Mouse (Mus musculus): ENCODE measurements around the gene Cr2. TPM values are rescaled to one million over a fixed set of nuclear protein-coding genes. Genes with fewer than 3 reads are reported as not detected.
A peak's percentile ranks its signal among the peaks of the same experiment; 100 is the strongest.
"Not testable (repeated sequence)": the region's sequence is repeated elsewhere in the genome, so short reads cannot be mapped to it uniquely, and the experiment has no call there.

The Cr2 gene
- total and polyA plus RNA-seq, 3 experiments: 0.08 TPM; not detected in 2

DNA sequence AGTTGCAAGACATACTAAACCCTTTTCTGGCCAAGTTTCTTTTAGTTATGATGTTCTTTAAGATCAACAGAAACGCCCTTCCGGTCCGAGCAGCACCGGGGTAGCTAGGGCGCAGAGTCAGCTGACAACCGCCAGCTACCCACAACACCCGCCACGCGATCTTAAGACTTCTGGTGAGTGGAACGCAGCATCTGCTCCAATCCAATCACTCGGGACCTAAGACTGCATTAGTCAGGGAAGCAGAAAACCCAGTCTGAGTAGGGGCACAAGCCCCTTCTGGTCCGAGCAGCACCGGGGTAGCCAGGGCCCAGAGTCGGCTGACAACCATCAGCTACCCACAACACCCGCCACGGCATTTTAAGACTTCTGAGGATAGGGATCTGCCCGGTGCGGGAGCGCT lies 36.3 kb upstream of the Cr2 start:
- H3K27ac ChIP-seq (ENCODE audit: control insufficient read depth, low read depth, low read length); H3K36me3 ChIP-seq (ENCODE audit: control insufficient read depth in 1 of 2, insufficient read depth in 2 of 2, low read length in 2 of 2); H3K9me3 ChIP-seq (replicated peaks; ENCODE audit: insufficient read depth, low read length); DNase-seq (ENCODE audit: low read depth, low spot score); H3K79me2 ChIP-seq (ENCODE audit: control insufficient read depth, insufficient read depth, low read length, poor library complexity); H3K9ac ChIP-seq (ENCODE audit: control insufficient read depth, low read depth, low read length, poor library complexity, severe bottlenecking); H3K4me1 ChIP-seq (ENCODE audit: control insufficient read depth in 1 of 2, insufficient read depth in 2 of 2, low read length in 2 of 2); H3K27me3 ChIP-seq (ENCODE audit: control insufficient read depth in 1 of 2, insufficient read depth in 2 of 2, low read length in 2 of 2); H3K4me3 ChIP-seq (ENCODE audit: control insufficient read depth in 1 of 2, insufficient read depth in 1 of 2, low read depth in 2 of 2, low read length in 2 of 2): not testable (repeated sequence)

GRCm38 (mm10) chr1:195184746-195185145 lies 8.2 kb upstream of the Cr2 start:
- H3K4me1 ChIP-seq (ENCODE audit: control insufficient read depth in 1 of 2, insufficient read depth in 2 of 2, low read length in 2 of 2): no peaks in the 10 kb centered on the region
- H3K36me3 ChIP-seq (ENCODE audit: control insufficient read depth in 1 of 2, insufficient read depth in 2 of 2, low read length in 2 of 2): no peaks in the 10 kb centered on the region
- TF ChIP-seq EP300 (IDR thresholded peaks at IDR 0.05; ENCODE audit: low read depth in 1 of 2, low read length in 2 of 2): no peak
- no peak for TF ChIP-seq NRF1 (IDR thresholded peaks at IDR 0.05; ENCODE audit: insufficient read depth, low read depth, low read length, poor library complexity, severe bottlenecking)
- no peak for TF ChIP-seq ZMIZ1 (IDR thresholded peaks at IDR 0.05; ENCODE audit: low read depth, low read length)
- TF ChIP-seq ELF1 (IDR thresholded peaks at IDR 0.05; ENCODE audit: low read depth, low read length): no peak
- TF ChIP-seq MEF2A (IDR thresholded peaks at IDR 0.05; ENCODE audit: extremely low read depth, insufficient replicate concordance, low read depth, low read length, poor library complexity, severe bottlenecking): no peak
- no peak for TF ChIP-seq ZC3H11A (IDR thresholded peaks at IDR 0.05; ENCODE audit: low read depth, low read length)
- no peak for TF ChIP-seq TBP (IDR thresholded peaks at IDR 0.05; ENCODE audit: low read depth, low read length)
- TF ChIP-seq MYB (IDR thresholded peaks at IDR 0.05; ENCODE audit: low read depth, low read length): no peak
- TF ChIP-seq ZNF384 (IDR thresholded peaks at IDR 0.05; ENCODE audit: low read depth, low read length): no peak
- TF ChIP-seq CTCF (IDR thresholded peaks at IDR 0.05 in 2 of 3, conservative IDR thresholded peaks at IDR 0.05 in 1 of 3; ENCODE audit: control insufficient read depth in 1 of 3, insufficient read depth in 1 of 3, low read depth in 2 of 3, low read length in 3 of 3, poor library complexity in 1 of 3, severe bottlenecking in 1 of 3): no peak
- no peak overlapping the region for H3K4me3 ChIP-seq (ENCODE audit: control insufficient read depth in 1 of 2, insufficient read depth in 1 of 2, low read depth in 2 of 2, low read length in 2 of 2)
- H3K27me3 ChIP-seq (ENCODE audit: control insufficient read depth in 1 of 2, insufficient read depth in 2 of 2, low read length in 2 of 2): peaks cover 0 to 11% of the 10 kb centered on the region in 2 experiments; a peak in 2 of 4 replicates
- no peaks in the 10 kb centered on the region for H3K9me3 ChIP-seq (replicated peaks; ENCODE audit: insufficient read depth, low read length)
- no peak overlapping the region for H3K27ac ChIP-seq (ENCODE audit: control insufficient read depth, low read depth, low read length)
- no peak for DNase-seq (ENCODE audit: low read depth, low spot score)
- no peaks in the 10 kb centered on the region for H3K79me2 ChIP-seq (ENCODE audit: control insufficient read depth, insufficient read depth, low read length, poor library complexity)
- H3K9ac ChIP-seq (ENCODE audit: control insufficient read depth, low read depth, low read length, poor library complexity, severe bottlenecking): no peak overlapping the region

DNA sequence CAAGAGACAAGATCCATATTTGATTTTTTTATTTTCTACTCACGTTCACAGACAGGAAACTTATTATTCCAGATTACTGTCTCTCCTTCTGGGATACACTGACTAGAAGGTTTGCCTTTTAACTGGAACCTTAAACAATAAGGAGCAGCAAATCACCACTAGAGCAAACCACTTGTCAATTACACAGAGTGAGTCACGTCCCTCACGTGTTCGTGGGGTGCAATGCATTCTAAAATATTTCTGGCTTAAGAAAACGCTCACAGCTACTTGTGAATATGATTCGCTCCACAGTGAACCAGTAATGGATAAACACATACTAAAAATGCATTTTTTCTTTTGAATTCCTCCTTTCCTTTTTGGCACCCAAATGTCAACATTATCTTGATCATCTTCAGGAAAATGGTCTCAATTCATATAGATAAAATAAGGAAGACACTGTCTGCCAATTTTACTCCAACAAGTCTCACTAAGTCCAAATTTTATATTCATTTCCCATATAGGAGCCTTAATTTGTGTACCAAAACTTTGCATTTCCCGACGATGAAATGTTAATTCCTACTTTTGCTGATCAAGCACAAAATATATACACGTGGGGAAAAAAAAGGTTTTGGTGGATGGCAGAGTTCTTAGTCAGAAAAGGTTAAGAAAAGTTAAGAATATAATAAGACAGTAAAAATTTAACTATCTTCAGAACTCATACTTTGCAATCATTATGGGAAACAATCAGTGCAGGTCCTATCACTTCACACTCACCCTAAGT lies 11.3 kb downstream of the Cr2 start:
- no peak overlapping the region for H3K4me3 ChIP-seq (ENCODE audit: control insufficient read depth in 1 of 2, insufficient read depth in 1 of 2, low read depth in 2 of 2, low read length in 2 of 2)
- H3K9me3 ChIP-seq (replicated peaks; ENCODE audit: insufficient read depth, low read length): no peaks in the 10 kb centered on the region
- H3K27me3 ChIP-seq (ENCODE audit: control insufficient read depth in 1 of 2, insufficient read depth in 2 of 2, low read length in 2 of 2): peaks cover 0 to 5% of the 10 kb centered on the region in 2 experiments; a peak in 3 of 4 replicates
- H3K27ac ChIP-seq (ENCODE audit: control insufficient read depth, low read depth, low read length): no peak overlapping the region
- TF ChIP-seq JUND (IDR thresholded peaks at IDR 0.05; ENCODE audit: low read depth, low read length): no peak
- TF ChIP-seq MAFK (IDR thresholded peaks at IDR 0.05; ENCODE audit: borderline replicate concordance, low read depth, low read length): peak; percentile 34; the same call in 1 of the 2 replicates
- no peak for TF ChIP-seq MYC (IDR thresholded peaks at IDR 0.05; ENCODE audit: low read depth, low read length)
- no peaks in the 10 kb centered on the region for H3K4me1 ChIP-seq (ENCODE audit: control insufficient read depth in 1 of 2, insufficient read depth in 2 of 2, low read length in 2 of 2)
- H3K36me3 ChIP-seq (ENCODE audit: control insufficient read depth in 1 of 2, insufficient read depth in 2 of 2, low read length in 2 of 2): no peaks in the 10 kb centered on the region
- H3K79me2 ChIP-seq (ENCODE audit: control insufficient read depth, insufficient read depth, low read length, poor library complexity): no peaks in the 10 kb centered on the region
- DNase-seq (ENCODE audit: low read depth, low spot score): no peak
- H3K9ac ChIP-seq (ENCODE audit: control insufficient read depth, low read depth, low read length, poor library complexity, severe bottlenecking): no peak overlapping the region

Data from MEL (cell line).